Mouse (Mus musculus): Measurements from ENCODE around the gene Camp.
"Not testable (repeated sequence)": the region's sequence is repeated elsewhere in the genome, so short reads cannot be mapped to it uniquely, and the experiment has no call there.

Camp gene

GRCm38 (mm10) chr9:109850099-109850498 is 682 bp upstream of the Camp start:
- DNase-seq (ENCODE audit: low spot score), result no peak

GRCm38 (mm10) chr9:109833088-109833412 is 16.4 kb downstream of the Camp start:
- DNase-seq (ENCODE audit: low spot score), result no peak

GRCm38 (mm10) chr9:109832391-109833087 is 16.9 kb downstream of the Camp start, which contains the start of gene Nme6:
Gene Nme6, plus strand, starts transcription at chr9:109832749.
- DNase-seq (ENCODE audit: low spot score), result peak; percentile 52

- no peak for DNase-seq (ENCODE audit: low spot score)
These were observed 23.2 kb downstream of the Camp start for GRCm38 (mm10) chr9:109826181-109826580.

GRCm38 (mm10) chr9:109825739-109826138 is 23.7 kb downstream of the Camp start:
- DNase-seq (ENCODE audit: low spot score), result no peak

- no peak for DNase-seq (ENCODE audit: low spot score)
These were observed 33.1 kb downstream of the Camp start for GRCm38 (mm10) chr9:109816341-109816740.

GRCm38 (mm10) chr9:109813424-109813823 is 36.0 kb downstream of the Camp start:
- DNase-seq (ENCODE audit: low spot score), result no peak

GRCm38 (mm10) chr9:109811980-109812379 is 37.4 kb downstream of the Camp start, which contains the start of gene Spink8:
Gene Spink8, plus strand, starts transcription at chr9:109812280.
- no peak for DNase-seq (ENCODE audit: low spot score)

GRCm38 (mm10) chr9:109807898-109808297 is 41.5 kb downstream of the Camp start:
- no peak for DNase-seq (ENCODE audit: low spot score)

GRCm38 (mm10) chr9:109806695-109807293 is 42.6 kb downstream of the Camp start:
- DNase-seq (ENCODE audit: low spot score), result no peak

GRCm38 (mm10) chr9:109806260-109806659 is 43.2 kb downstream of the Camp start:
- DNase-seq (ENCODE audit: low spot score), result no peak

GRCm38 (mm10) chr9:109805596-109805995 is 43.8 kb downstream of the Camp start:
- not testable (repeated sequence) for DNase-seq (ENCODE audit: low spot score)

- no peak for DNase-seq (ENCODE audit: low spot score)
These were observed 51.4 kb downstream of the Camp start for GRCm38 (mm10) chr9:109798051-109798450.
